Mouse (Mus musculus) liver, embryonic 14.5 days (tissue): ENCODE measurements at regions not wholly inside any gene's neighbourhood (a gene's known extent, or its start where the extent isn't known, plus 50 kb on each side); places are given as distances from the start of the nearest gene placed in this dataset.

Source experiments
- ATAC-seq: fragments of 200-750 bp; cut with Nextera tagmentation; 2 replicates; pipeline ENCODE4 v1.8.0; 2017; ENCODE audit warnings: moderate number of reproducible peaks, mild to moderate bottlenecking, moderate library complexity; ENCODE audit not compliant: insufficient read depth
- DNase-seq, 3 experiments: peaks; one replicate each; pipeline ENCODE4 v3.0.0-alpha.2; 2012 to 2013; ENCODE audit warnings: low read depth in 3 of 3, low spot score in 3 of 3
- H3K27ac ChIP-seq: fragments of 300-500 bp; sonication (generic); 2 replicates; pipeline ENCODE4 v1.5.1; 2014; ENCODE audit warnings: moderate library complexity, mild to moderate bottlenecking, control low read depth, inconsistent platforms
- H3K27me3 ChIP-seq: fragments of 300-500 bp; sonication (generic); 2 replicates; pipeline ENCODE4 v1.6.1; 2014; ENCODE audit warnings: mild to moderate bottlenecking, low read length, moderate library complexity; ENCODE audit not compliant: control insufficient read depth, insufficient read depth
- H3K36me3 ChIP-seq: fragments of 300-500 bp; sonication (generic); replicated peaks from 2 replicates; pipeline ENCODE4 v1.6.1; 2014; ENCODE audit warnings: low read depth; ENCODE audit not compliant: control insufficient read depth, insufficient read depth
- H3K4me1 ChIP-seq, 2 experiments: fragments of 200-500 bp in 1 of 2; fragments of 300-500 bp in 1 of 2; sonication (generic) in 1 of 2; replicated peaks; 2 replicates each; pipeline ENCODE4 v1.6.1; 2012 to 2014; ENCODE audit warnings: antibody characterized with exemption in 1 of 2, inconsistent platforms in 1 of 2, low read length in 1 of 2; ENCODE audit not compliant: control insufficient read depth in 2 of 2, insufficient read depth in 2 of 2
- H3K4me2 ChIP-seq: fragments of 300-500 bp; sonication (generic); 2 replicates; pipeline ENCODE4 v1.6.1; 2014; ENCODE audit warnings: low read depth, mild to moderate bottlenecking, control low read depth, moderate library complexity
- H3K4me3 ChIP-seq, 2 experiments: fragments of 200-500 bp in 1 of 2; fragments of 300-500 bp in 1 of 2; sonication (generic) in 1 of 2; 2 replicates each; pipeline ENCODE4 v1.5.1; 2012 to 2014; ENCODE audit warnings: low read depth in 2 of 2, low read length in 2 of 2, mild to moderate bottlenecking in 2 of 2, control low read depth in 1 of 2, inconsistent platforms in 1 of 2, moderate library complexity in 1 of 2; ENCODE audit not compliant: insufficient read depth in 1 of 2
- H3K9ac ChIP-seq: fragments of 300-500 bp; sonication (generic); replicated peaks from 2 replicates; pipeline ENCODE4 v1.6.1; 2014; ENCODE audit warnings: mild to moderate bottlenecking, control low read depth, moderate library complexity
- H3K9me3 ChIP-seq: fragments of 300-500 bp; sonication (generic); 2 replicates; pipeline ENCODE4 v1.6.1; 2016; ENCODE audit warnings: low read length, mixed read lengths; ENCODE audit not compliant: control insufficient read depth
- CTCF ChIP-seq: IDR thresholded peaks from 2 replicates; pipeline ENCODE4 v1.5.1; 2016; ENCODE audit warnings: antibody characterized with exemption, low read depth, control low read depth
- EP300 ChIP-seq: IDR thresholded peaks from 2 replicates; pipeline ENCODE4 v1.6.1; 2016; ENCODE audit warnings: antibody characterized with exemption, low read depth
- WGBS: fragments of 180-500 bp; shearing (Covaris S2); extraction: QIAGEN DNeasy Blood & Tissue Kit; methylation state at CpG from one replicate; pipeline ENCODE4 v1.1.7; 2014; ENCODE audit not compliant: insufficient replicate concordance; 5-methylcytosine and 5-hydroxymethylcytosine counted together

DNA sequence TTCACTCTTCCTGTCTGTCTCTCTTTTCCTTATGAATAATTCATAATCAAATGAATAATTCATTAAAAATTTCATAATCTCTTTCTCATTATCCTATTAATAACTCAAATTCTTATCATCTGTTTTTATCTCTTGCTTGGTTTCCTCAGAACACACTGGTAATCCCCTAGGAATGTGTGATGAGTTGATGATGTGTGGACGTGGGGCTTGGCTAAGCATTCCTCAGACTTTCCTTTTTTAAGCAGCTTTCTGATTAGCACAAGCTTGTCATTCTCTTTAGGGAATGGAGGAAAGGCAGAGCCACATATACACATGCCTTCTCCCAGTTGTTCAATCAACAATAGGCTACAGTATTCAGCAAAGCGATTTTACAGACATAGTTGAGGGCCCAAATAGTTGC, 365.9 kb upstream of the Thbs1 start:
- no peaks in the 10 kb centered on the region for H3K9me3 ChIP-seq
- no peak overlapping the region for H3K4me2 ChIP-seq
- no peaks in the 10 kb centered on the region for H3K27me3 ChIP-seq
- DNase-seq (no peak), ATAC-seq (no peak)
- TF ChIP-seq EP300, result no peak
- no peak for TF ChIP-seq CTCF
- no peaks in the 10 kb centered on the region for H3K36me3 ChIP-seq
- 50% methylated on average over 2 of the region's 2 CpGs for WGBS
- no peak overlapping the region for H3K9ac ChIP-seq
- no peak overlapping the region for H3K4me3 ChIP-seq
- no peaks in the 10 kb centered on the region for H3K4me1 ChIP-seq
- no peak overlapping the region for H3K27ac ChIP-seq

DNA sequence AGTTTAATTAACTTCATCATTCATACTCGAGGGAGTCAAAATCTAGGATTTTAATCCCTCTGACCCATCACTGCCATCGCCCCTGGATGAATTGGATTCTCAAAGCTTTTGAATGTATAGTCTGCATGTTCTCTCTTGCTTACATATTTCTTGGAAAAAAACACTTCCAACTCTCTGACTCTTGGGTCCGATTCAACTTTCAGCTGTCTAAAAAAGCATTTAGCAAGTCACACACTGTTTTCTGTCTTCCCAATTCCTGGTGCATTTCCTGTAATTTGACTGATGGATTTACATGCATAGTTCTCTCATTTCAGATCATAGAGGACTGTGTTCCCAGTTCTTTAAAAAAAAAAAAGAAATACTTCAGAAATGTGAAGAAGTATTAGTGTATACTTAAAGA, 364.5 kb upstream of the Thbs1 start:
- Histone ChIP-seq H3K9me3 (no peaks in the 10 kb centered on the region), H3K4me3 (no peak overlapping the region), H3K4me1 (no peaks in the 10 kb centered on the region), H3K9ac (no peak overlapping the region), H3K36me3 (no peaks in the 10 kb centered on the region), H3K4me2 (no peak overlapping the region), H3K27ac (no peak overlapping the region), H3K27me3 (no peaks in the 10 kb centered on the region)
- no peak for ATAC-seq
- TF ChIP-seq EP300 (no peak), CTCF (no peak)
- no peak for DNase-seq
- 51% methylated on average over 3 of the region's 3 CpGs for WGBS

DNA sequence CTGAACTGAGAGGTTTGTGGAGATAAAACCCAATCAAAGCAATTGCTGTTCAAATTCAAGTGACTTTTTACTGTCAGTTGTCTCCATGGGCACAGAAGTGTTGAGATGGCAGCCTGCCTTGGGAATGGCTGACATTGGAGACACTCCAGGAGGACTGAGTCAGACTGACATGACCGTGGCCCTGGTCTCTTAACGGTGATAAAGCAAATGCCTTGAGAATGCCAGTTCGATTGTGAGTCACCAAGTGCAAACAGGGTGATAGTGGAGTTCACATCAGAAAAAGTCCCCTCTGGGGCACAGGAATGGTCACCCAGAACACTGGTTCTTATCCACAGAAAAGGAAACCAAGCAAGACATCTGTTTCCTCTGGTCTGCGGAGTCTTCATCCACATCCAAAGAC, 362.8 kb upstream of the Thbs1 start:
- H3K9ac ChIP-seq, result no peak overlapping the region
- WGBS, result 20% methylated on average over 4 of the region's 4 CpGs
- H3K4me1 ChIP-seq, result no peaks in the 10 kb centered on the region
- no peaks in the 10 kb centered on the region for H3K27me3 ChIP-seq
- no peak overlapping the region for H3K27ac ChIP-seq
- TF ChIP-seq EP300 (no peak), CTCF (no peak)
- H3K9me3 ChIP-seq, result no peaks in the 10 kb centered on the region
- no peak overlapping the region for H3K4me2 ChIP-seq
- H3K36me3 ChIP-seq, result no peaks in the 10 kb centered on the region
- no peak for ATAC-seq
- no peak overlapping the region for H3K4me3 ChIP-seq
- DNase-seq, result no peak

DNA sequence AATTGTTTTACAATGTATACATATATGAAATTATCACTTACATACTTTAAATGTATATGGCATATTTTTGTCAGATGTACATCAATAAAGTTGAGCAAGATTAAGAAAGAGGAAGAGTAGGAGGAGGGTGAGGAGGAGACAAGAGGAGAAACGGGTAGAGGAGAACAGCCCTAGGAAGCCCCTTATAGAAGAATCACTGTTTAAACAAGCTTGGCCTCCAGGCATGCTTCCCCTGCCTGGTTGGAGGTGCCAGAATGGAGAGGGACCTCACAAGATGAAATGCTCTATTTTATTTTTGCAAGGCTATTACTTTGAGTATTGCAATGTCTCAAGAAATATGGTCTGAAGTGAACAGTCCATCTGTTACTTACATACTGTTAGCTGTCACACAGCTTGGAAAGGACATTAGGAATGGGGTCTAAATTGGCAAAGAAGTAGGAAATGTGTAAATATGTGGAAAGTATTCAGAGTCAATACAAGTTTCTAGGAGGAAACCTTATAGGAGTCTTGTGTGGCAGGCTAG, 352.1 kb upstream of the Thbs1 start:
- WGBS, result 65% methylated on average over 1 of the region's 1 CpGs

DNA sequence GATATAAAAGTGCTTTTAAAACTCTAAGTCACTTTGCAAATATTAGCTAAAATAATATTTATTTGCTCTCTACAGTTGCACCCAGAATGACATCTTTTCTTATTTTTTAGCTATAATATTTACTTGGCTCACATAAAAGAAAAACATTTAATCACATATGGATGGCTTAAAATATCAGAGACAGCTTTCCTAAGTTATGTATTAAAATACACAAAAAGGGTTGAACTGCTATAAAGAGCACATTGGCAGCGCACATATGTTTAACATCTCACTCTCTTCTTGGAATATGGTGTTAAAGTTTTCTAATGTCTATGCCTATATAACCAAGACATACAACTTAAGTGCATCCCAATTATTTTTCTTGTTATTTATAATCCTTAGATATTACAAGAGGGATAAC, 348.0 kb upstream of the Thbs1 start:
- H3K27ac ChIP-seq, result no peak overlapping the region
- H3K9ac ChIP-seq, result no peak overlapping the region
- WGBS, result 74% methylated on average over 1 of the region's 1 CpGs
- H3K27me3 ChIP-seq, result no peaks in the 10 kb centered on the region
- no peak for TF ChIP-seq EP300
- TF ChIP-seq CTCF, result no peak
- no peaks in the 10 kb centered on the region for H3K4me1 ChIP-seq
- no peak overlapping the region for H3K4me2 ChIP-seq
- H3K9me3 ChIP-seq, result no peaks in the 10 kb centered on the region
- DNase-seq (no peak), ATAC-seq (no peak)
- H3K36me3 ChIP-seq, result no peaks in the 10 kb centered on the region
- H3K4me3 ChIP-seq, result no peak overlapping the region

More for the DNA sequence above, 352.1 kb upstream of the Thbs1 start:
- Histone ChIP-seq H3K4me2 (no peak overlapping the region), H3K9ac (no peak overlapping the region), H3K36me3 (no peaks in the 10 kb centered on the region), H3K4me3 (no peak overlapping the region), H3K27ac (no peak overlapping the region), H3K4me1 (no peaks in the 10 kb centered on the region), H3K9me3 (no peaks in the 10 kb centered on the region), H3K27me3 (no peaks in the 10 kb centered on the region)
- ATAC-seq (no peak), DNase-seq (no peak)
- TF ChIP-seq EP300 (no peak), CTCF (no peak)

DNA sequence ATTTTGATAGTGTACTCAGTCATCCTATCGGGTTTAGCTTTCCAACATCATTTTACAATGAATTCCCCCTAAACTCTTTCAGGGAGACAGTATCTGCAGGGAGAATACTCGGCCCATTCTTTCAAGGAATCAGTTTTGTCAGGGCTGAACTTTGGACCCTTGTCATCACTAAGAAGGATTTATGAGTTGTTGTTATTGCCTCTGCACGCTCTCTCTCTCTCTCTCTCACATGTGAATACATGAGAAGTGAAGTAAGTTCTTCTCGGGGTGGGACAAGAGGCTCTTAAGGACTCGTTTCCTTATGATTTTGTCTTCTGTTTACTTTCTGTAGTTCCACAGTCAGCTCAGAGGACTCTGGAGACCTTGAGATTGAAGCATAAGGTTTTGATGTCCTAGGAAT, 346.1 kb upstream of the Thbs1 start:
- no peak overlapping the region for H3K4me2 ChIP-seq
- H3K36me3 ChIP-seq, result no peaks in the 10 kb centered on the region
- DNase-seq (no peak), ATAC-seq (no peak)
- H3K4me1 ChIP-seq, result no peaks in the 10 kb centered on the region
- H3K4me3 ChIP-seq, result no peak overlapping the region
- no peak overlapping the region for H3K9ac ChIP-seq
- H3K27ac ChIP-seq, result no peak overlapping the region
- TF ChIP-seq EP300 (no peak), CTCF (no peak)
- H3K9me3 ChIP-seq, result no peaks in the 10 kb centered on the region
- WGBS, result 48% methylated on average over 5 of the region's 5 CpGs
- no peaks in the 10 kb centered on the region for H3K27me3 ChIP-seq
